Mouse (Mus musculus): ENCODE data around the gene Gyg.

DNA sequence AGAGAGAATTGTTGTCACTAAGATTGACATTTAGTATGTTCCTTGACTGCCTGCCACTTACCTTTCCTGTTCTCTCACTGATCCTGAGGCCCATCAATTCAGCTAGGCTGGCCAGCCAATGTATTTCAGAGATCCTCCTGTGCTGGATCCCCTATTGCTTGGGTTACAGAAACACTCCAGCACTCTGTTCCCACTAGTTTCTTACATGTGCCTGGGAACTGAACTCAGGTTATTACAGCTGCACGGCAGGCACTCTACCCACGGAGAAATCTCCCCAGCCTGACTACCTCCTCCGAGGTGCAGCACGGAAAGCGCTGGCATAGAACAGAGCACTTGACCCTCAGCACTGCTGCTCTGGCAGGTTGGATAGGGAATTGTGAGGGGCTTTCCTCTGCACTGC is 7.5 kb downstream of the Gyg start:
- TF ChIP-seq CTCF (IDR thresholded peaks at IDR 0.05; ENCODE audit: borderline replicate concordance, control insufficient read depth, extremely low read depth, insufficient read depth, low read length, poor library complexity) (no peak), POLR2A (IDR thresholded peaks at IDR 0.05; ENCODE audit: control insufficient read depth, extremely low read depth, insufficient read depth, low read length, poor library complexity) (no peak)

Measured in thymus, adult 2 months (tissue).